Mouse (Mus musculus): Measurements from ENCODE around the gene Stx1b. TPM values are rescaled to one million over a fixed set of nuclear protein-coding genes. Genes with fewer than 3 reads are reported as not detected.

The Stx1b gene
- total and polyA plus RNA-seq, 3 experiments, result 0.15 to 0.56 TPM; not detected in 1

DNA sequence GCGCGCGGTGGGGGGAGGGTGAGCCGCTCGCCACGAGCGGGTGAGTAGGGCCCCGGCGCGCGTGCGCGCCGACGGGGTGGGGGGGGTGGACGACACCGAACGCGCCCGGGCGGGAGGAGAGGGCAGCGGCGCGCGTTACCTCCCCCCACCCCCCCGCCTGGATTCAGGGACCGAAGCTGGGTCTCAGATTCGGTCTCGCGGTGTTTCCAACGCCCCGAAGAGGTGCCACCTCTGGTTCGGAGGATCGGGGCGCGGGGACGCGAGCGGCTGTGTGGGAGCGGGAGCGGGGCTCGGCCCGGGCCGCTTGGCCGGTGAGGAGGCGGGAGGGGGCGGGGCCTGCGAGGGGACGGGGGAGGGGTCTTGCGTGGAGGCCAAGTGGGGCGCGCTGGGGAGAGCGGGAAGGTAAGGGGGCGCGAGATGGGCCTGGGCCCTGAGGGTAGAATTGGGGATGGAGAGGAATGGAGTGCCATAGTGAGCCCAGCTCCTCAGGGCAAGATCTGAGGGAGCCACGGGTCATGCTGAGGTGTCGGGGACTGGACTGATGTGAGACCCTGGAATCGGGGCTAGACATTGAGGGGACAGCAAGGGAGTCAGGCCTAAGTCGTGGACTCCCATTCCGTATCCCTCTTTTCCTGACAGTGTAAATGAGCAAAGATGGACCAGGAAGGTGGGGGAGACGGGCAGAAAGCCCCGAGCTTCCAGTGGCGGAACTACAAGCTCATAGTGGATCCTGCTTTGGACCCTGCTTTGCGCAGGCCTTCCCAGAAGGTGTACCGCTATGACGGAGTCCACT is 46.7 kb downstream of the Stx1b start:
- Histone ChIP-seq H3K79me2 (ENCODE audit: control insufficient read depth, insufficient read depth, low read length, poor library complexity) (peaks cover 19% of the 10 kb centered on the region), H3K36me3 (ENCODE audit: control insufficient read depth in 1 of 2, insufficient read depth in 2 of 2, low read length in 2 of 2) (peaks cover 24% of the 10 kb centered on the region in 2 experiments), H3K27ac (ENCODE audit: control insufficient read depth, low read depth, low read length) (peak overlapping the region; percentile 87), H3K27me3 (ENCODE audit: control insufficient read depth in 1 of 2, insufficient read depth in 2 of 2, low read length in 2 of 2) (no peaks in the 10 kb centered on the region), H3K9ac (ENCODE audit: control insufficient read depth, low read depth, low read length, poor library complexity, severe bottlenecking) (peak overlapping the region; percentile 95), H3K9me3 (replicated peaks; ENCODE audit: insufficient read depth, low read length) (no peaks in the 10 kb centered on the region), H3K4me3 (ENCODE audit: control insufficient read depth in 1 of 2, insufficient read depth in 1 of 2, low read depth in 2 of 2, low read length in 2 of 2) (peak overlapping the region; percentile 59 to 83), H3K4me1 (ENCODE audit: control insufficient read depth in 1 of 2, insufficient read depth in 2 of 2, low read length in 2 of 2) (peaks cover 0 to 10% of the 10 kb centered on the region in 2 experiments; a peak in 3 of 4 replicates)
- DNase-seq (ENCODE audit: low read depth, low spot score), result peak; percentile 70
- TF ChIP-seq USF2 (IDR thresholded peaks at IDR 0.05; ENCODE audit: borderline replicate concordance in 1 of 2, insufficient read depth in 1 of 2, low read depth in 1 of 2, low read length in 2 of 2), result no peak
- TF ChIP-seq GABPA (IDR thresholded peaks at IDR 0.05; ENCODE audit: low read depth, low read length), result no peak
- no peak for TF ChIP-seq KAT2A (conservative IDR thresholded peaks at IDR 0.05; ENCODE audit: low read depth, low read length)
- TF ChIP-seq SIN3A (IDR thresholded peaks at IDR 0.05; ENCODE audit: low read length), result peak; percentile 25; the same call in 1 of the 2 replicates
- peak; percentile 41 to 44; a peak in 1 of 4 replicates for TF ChIP-seq POLR2A (IDR thresholded peaks at IDR 0.05; ENCODE audit: control insufficient read depth in 1 of 2, insufficient read depth in 1 of 2, low read depth in 1 of 2, low read length in 2 of 2, poor library complexity in 1 of 2)
- TF ChIP-seq MXI1 (IDR thresholded peaks at IDR 0.05; ENCODE audit: low read depth, low read length), result no peak; the same call in 1 of the 2 replicates
- TF ChIP-seq ZC3H11A (IDR thresholded peaks at IDR 0.05; ENCODE audit: low read depth, low read length), result no peak
- TF ChIP-seq TAL1 (IDR thresholded peaks at IDR 0.05; ENCODE audit: low read length), result no peak
- no peak for TF ChIP-seq ZNF384 (IDR thresholded peaks at IDR 0.05; ENCODE audit: low read depth, low read length)
- TF ChIP-seq NRF1 (IDR thresholded peaks at IDR 0.05; ENCODE audit: insufficient read depth, low read depth, low read length, poor library complexity, severe bottlenecking), result peak; percentile 61
- no peak for TF ChIP-seq ELF1 (IDR thresholded peaks at IDR 0.05; ENCODE audit: low read depth, low read length)
- peak; percentile 6; the same call in 1 of the 2 replicates for TF ChIP-seq SMC3 (IDR thresholded peaks at IDR 0.05; ENCODE audit: low read depth, low read length)
- TF ChIP-seq NELFE (IDR thresholded peaks at IDR 0.05; ENCODE audit: low read depth, low read length), result peak; percentile 47
- no peak for TF ChIP-seq POLR2AphosphoS5 (IDR thresholded peaks at IDR 0.05; ENCODE audit: borderline replicate concordance, low read depth, low read length)
- TF ChIP-seq POLR2AphosphoS2 (IDR thresholded peaks at IDR 0.05; ENCODE audit: low read length), result no peak
- TF ChIP-seq EP300 (IDR thresholded peaks at IDR 0.05; ENCODE audit: low read depth in 1 of 2, low read length in 2 of 2), result no peak
- TF ChIP-seq ZKSCAN1 (IDR thresholded peaks at IDR 0.05; ENCODE audit: low read depth, low read length), result no peak
- TF ChIP-seq UBTF (IDR thresholded peaks at IDR 0.05; ENCODE audit: borderline replicate concordance, insufficient read depth, low read depth, low read length), result no peak
- no peak for TF ChIP-seq USF1 (IDR thresholded peaks at IDR 0.05; ENCODE audit: low read depth, low read length)
- no peak for TF ChIP-seq ETS1 (IDR thresholded peaks at IDR 0.05; ENCODE audit: low read depth, low read length)
- no peak for TF ChIP-seq RAD21 (IDR thresholded peaks at IDR 0.05; ENCODE audit: low read depth, low read length)
- TF ChIP-seq MYC (IDR thresholded peaks at IDR 0.05; ENCODE audit: low read depth, low read length), result no peak
- TF ChIP-seq E2F4 (IDR thresholded peaks at IDR 0.05; ENCODE audit: borderline replicate concordance, low read depth, low read length), result 0 out of 2 replicates have a peak, but pooled peaks have one; percentile 26
- no peak for TF ChIP-seq CHD2 (IDR thresholded peaks at IDR 0.05; ENCODE audit: low read length)
- no peak for TF ChIP-seq MAFK (IDR thresholded peaks at IDR 0.05; ENCODE audit: borderline replicate concordance, low read depth, low read length)
- no peak for TF ChIP-seq TCF12 (IDR thresholded peaks at IDR 0.05; ENCODE audit: low read depth, low read length)
- TF ChIP-seq MYB (IDR thresholded peaks at IDR 0.05; ENCODE audit: low read depth, low read length), result no peak
- TF ChIP-seq JUND (IDR thresholded peaks at IDR 0.05; ENCODE audit: low read depth, low read length), result no peak

Measured in MEL (cell line).